Mouse (Mus musculus): ENCODE measurements around the gene Hhipl1.

GRCm38 (mm10) chr12:108310456-108311027 is 4.5 kb downstream of the Hhipl1 start:
- TF ChIP-seq CTCF (IDR thresholded peaks at IDR 0.05; ENCODE audit: control insufficient read depth, insufficient read depth, insufficient read length) (no peak), MAX (IDR thresholded peaks at IDR 0.05) (no peak)
